Mouse (Mus musculus) lung, postnatal 10 days (tissue): ENCODE results near the gene Dzank1.
A peak's percentile ranks its signal among the peaks of the same experiment; 100 is the strongest.

ENCODE experiments used
- DNase-seq: peaks from one replicate; pipeline ENCODE4 v3.0.0; 2021

The Dzank1 gene

GRCm38 (mm10) chr2:144465876-144466575 is 61.2 kb downstream of the Dzank1 start:
- DNase-seq: no peak

GRCm38 (mm10) chr2:144464799-144465760 is 62.1 kb downstream of the Dzank1 start:
- no peak for DNase-seq

GRCm38 (mm10) chr2:144464182-144464581 is 63.0 kb downstream of the Dzank1 start:
- DNase-seq: no peak

DNA sequence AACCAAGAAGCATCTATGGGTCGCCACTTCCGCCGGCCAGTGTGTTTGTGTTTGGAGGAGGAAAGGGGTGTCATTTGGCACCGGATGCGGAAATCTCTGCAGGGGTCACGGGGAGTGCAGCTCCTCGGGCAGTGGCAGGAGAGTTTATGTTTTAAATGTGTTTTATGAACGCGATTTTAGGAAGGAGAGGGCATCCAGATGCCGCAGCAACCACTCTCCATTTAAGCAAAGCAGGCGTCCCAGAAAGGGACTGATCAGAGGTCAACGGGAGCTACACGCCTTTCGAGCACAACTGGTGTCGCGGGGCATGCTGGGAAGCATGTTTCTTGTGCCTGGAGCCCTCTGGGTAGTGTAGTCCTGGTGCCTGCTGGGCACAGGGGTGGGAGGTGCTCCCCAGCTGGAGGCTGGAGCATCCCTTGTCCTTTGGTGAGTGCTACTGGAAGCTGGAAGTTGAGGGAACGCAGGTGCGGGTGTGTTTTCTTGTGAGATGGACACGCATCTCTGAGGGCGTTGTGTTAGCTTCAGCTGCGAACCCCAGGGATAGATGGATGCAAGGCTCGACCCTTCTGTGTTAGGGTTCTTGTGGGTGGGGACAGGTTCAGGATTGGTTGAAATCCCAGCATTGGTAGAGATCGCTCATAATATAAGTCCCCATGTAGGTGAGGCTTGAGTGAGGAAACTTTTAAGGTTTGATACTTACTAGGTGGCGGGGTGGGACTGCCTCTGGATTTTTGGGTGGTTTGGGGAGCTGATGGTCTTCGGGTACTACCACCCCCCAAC is 68.0 kb downstream of the Dzank1 start:
- peak; percentile 92 for DNase-seq

GRCm38 (mm10) chr2:144458355-144458754 is 68.9 kb downstream of the Dzank1 start:
- DNase-seq: no peak

DNA sequence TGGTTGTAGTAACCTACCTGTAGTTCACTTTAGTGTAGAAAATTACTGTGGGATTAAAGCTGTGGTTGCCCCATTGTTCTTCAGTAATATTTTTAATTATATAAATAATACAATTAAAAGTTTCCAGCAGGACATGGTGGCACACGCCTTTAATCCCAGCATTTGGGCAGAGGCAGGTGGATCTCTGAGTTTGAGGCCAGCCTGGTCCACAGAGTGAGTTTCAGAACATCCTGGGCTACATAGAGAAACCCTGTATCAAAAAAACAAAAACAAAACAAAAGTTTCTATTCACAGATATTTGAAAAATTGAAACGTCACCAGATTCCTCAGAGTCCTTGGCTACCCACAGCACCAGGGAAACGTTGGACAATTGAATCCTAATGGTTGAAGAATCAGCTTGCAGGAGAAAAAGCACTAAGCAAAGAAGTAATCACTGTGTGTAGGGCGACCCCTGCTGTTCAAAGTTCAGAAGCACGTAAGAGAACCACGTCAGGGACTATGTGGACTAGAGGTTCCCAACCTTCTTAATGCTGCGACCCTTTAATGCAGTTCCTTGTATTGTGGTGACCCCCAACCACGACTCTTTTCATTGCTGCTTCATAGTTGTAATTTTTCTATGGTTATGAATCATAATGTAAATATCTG is 74.7 kb downstream of the Dzank1 start:
- DNase-seq: peak; percentile 87

DNA sequence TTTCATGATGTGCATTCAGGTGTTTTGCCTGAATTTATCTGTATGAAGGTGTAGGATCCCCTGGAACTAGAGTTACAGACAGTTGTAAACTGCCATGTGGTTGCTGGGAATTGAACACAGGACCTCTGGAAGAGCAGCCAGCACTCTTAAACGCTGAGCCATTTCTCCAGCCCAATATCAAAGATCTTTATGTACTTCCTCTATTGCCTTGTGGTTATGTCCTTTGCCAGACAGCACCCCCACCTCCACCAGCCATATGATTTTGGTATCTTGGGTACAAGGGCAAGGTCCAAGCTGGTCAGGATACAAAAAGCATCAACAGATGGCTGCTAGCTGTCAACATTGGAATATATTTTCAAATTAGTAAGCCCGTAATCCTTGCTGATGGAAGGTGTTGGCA is 76.8 kb downstream of the Dzank1 start:
- DNase-seq: no peak

DNA sequence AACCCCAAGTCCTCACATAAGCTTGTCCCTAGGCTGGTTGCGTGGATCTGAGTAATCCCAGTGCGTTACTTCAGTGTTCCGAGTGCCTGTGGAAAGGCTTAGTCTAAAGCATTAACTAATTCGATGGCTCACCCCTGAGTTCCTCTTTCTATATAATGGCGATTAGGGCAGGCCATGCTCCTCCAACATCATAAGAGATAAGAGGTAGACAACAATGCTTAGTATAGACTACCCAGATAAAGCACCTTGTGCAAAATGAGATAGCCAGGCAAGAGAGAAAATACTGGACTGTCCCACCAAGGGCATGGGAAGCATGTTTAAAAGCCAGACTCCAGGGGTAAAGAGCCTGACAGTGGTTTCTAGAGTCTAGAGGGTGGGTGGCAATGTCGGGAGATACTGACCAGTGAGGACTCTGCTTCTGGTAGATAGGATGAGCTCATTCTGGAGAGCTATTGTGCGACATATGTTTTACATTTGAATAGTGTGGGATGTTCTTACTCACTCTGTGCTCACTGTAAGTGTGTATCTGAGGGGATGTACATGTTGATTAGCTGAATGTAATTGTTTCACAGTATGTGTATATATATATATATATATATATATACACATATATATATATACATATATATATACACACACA is 80.7 kb downstream of the Dzank1 start:
- DNase-seq: no peak

DNA sequence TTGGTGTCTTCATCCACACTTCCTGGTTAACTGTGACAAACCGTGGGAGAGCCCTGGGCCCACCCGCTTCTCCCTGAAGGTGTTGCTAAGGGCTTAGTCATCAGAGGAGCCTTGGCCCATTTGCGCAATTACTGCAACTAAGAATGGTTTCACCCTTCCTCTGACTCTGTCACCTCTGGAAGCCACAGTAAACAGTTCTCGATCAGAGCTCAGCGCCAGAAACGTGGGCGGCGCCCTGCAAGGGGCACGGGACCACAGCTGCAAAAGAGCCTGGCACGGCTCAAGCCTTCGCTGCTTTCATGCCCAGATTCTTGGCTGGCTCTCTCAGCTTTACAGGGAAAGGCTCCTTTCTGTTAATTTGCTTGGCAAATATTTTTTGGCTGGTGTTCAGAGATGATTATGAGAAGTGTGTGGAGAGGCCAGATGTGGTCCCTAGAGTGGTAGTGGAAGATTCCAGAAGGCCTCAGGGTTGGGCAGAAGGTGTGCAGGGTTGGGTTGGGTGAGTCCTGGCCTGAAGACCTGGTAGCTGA is 85.8 kb downstream of the Dzank1 start:
- peak; percentile 41 for DNase-seq

GRCm38 (mm10) chr2:144439191-144439700 is 88.0 kb downstream of the Dzank1 start:
- DNase-seq: no peak

DNA sequence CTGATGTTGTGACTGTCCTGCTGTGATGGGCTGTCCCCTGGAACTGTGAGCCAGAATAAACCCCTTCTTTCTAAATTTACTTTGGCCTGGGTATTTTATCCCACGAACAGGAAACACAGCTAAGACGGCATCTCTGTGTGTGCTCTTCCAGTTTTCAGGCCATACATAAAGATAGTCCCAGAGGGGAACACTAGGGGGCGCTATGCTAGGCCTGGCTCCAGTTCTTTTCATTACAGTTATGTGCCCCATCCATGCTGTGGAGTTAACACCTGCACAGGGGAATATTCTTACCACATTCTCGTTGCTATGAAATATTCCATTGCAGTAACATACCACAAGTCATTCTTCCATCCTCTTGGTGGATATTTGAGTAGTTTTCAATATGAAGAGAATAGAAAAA is 88.8 kb downstream of the Dzank1 start:
- DNase-seq: no peak

DNA sequence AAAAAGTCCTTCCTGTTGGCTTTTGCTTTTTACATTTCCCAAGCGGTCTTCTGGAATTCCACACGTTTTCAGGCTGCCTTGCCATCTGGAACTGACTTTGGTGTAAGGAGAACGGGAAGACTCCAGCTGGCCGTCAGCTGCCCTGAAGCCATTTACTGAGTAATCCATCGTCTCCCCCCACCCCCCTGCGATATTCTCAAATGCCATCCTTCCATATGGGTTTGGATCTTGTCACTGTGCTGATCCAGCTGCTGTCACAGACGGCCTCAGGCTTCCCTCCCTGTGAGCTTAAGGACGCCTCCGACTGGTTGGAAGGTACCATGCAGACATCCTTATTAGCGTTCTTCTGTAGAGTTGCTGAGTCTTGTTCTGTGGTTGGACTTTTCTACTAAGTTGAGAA is 91.5 kb downstream of the Dzank1 start:
- peak; percentile 35 for DNase-seq

DNA sequence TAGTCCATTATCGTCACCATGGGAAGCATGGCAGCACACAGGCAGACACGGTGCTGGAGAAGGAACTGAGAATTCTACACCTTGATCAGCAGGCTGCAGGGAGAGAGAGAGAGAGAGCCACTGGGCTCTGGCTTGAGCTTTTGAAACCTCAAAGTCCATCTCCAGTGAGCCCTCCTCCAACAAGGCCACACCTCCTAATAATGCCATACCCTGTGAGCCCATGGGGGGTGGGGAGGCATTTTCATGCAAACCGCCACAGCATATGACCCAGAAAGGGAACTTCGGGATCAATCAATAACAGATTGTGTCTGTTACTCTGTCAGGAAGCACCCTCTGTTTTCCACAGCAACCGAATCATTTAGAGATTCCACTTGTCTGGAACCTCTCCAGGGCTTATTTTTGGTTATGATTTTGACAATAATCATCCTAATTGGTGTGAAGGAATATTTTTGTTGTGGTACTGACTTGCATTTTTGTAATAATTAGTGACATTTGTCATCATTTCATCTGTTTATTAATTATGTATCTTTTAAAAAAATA is 95.9 kb downstream of the Dzank1 start:
- no peak for DNase-seq

- DNase-seq: no peak
Measured at GRCm38 (mm10) chr2:144429171-144429570, 98.0 kb downstream of the Dzank1 start.

- no peak for DNase-seq
Measured at GRCm38 (mm10) chr2:144428659-144429058, 98.6 kb downstream of the Dzank1 start.

GRCm38 (mm10) chr2:144427852-144428251 is 99.4 kb downstream of the Dzank1 start:
- DNase-seq: no peak

GRCm38 (mm10) chr2:144425761-144426160 is 101.5 kb downstream of the Dzank1 start:
- peak; percentile 15 for DNase-seq

- DNase-seq: no peak
Measured at GRCm38 (mm10) chr2:144422094-144422675, 105.0 kb downstream of the Dzank1 start.
